Mouse (Mus musculus) lung, adult 10 weeks (tissue): Measurements from ENCODE around the gene Atp13a4. TPM values are rescaled to one million over a fixed set of nuclear protein-coding genes. Genes with fewer than 3 reads are reported as not detected.

Experiments
- polyA plus RNA-seq: library from polyadenylated mRNA; stranded (reverse); fragments of 350-450 nt; fragmentation: Illumina TruSeq; extraction: RNeasy Lipid Tissue Mini Kit (QIAGEN cat#74804); gene quantifications from one replicate; pipeline ENCODE4 v1.2.3, GENCODE M21; 2014; ENCODE audit warnings: low read depth, low replicate concordance; ENCODE audit not compliant: insufficient read depth

Atp13a4 gene
- polyA plus RNA-seq: 3.8 TPM

DNA sequence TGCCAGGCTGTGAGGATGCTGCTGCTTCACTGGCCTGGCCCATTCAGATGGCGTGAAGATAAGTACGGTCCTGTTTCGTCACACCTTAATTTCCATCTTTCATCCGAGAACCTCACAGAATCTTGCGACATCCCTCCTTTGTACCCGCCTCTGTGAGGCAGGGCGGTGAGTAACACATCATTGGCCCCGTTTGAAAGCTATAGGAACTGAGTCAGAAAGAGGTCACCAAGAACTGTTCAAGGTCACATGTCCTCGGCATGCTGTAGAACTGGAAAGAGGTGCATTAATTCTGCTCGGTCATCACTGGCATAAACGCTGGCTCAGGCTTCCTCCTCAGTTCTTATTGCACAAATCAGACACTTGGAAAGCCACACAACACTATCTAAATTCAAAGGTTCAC, at the start of gene Atp13a4:
Gene Atp13a4, minus strand, starts transcription at position 36 of the 400 bp plus-strand sequence.

GRCm38 (mm10) chr16:29579167-29579786, 34.6 kb upstream of the Atp13a4 start, which contains the start of gene Opa1:
Gene Opa1 (plus strand): TSS chr16:29579334.

GRCm38 (mm10) chr16:29378458-29378857, 166.2 kb downstream of the Atp13a4 start, which contains the start of gene Atp13a5:
Gene Atp13a5 (minus strand): TSS chr16:29378732.

Other genes with a start within 250 kb of the Atp13a4 start
- gene Atp13a5, start 166.1 kb downstream of the Atp13a4 start, polyA plus RNA-seq: not detected
- gene Opa1, start 34.5 kb upstream of the Atp13a4 start, polyA plus RNA-seq: 8.6 TPM